Mouse (Mus musculus) forebrain, embryonic 11.5 days (tissue): ENCODE results near the gene Tfr2. TPM values are rescaled to one million over a fixed set of nuclear protein-coding genes. Genes with fewer than 3 reads are reported as not detected.
"Not testable (repeated sequence)": the region's sequence is repeated elsewhere in the genome, so short reads cannot be mapped to it uniquely, and the experiment has no call there.

Experiments
- ATAC-seq: fragments of 200-750 bp; cut with Nextera tagmentation; replicated peaks from 2 replicates; pipeline ENCODE4 v1.8.0; 2017; ENCODE audit warnings: moderate TSS enrichment; ENCODE audit not compliant: low FRiP score
- DNase-seq: peaks from one replicate; pipeline ENCODE4 v3.0.0-alpha.2; 2017; ENCODE audit warnings: low spot score
- H3K27ac ChIP-seq: fragments of 300-500 bp; sonication (generic); 2 replicates; pipeline ENCODE4 v1.5.1; 2014; ENCODE audit warnings: low read depth, low read length
- H3K27me3 ChIP-seq: fragments of 300-500 bp; sonication (generic); 2 replicates; pipeline ENCODE4 v1.6.1; 2014; ENCODE audit warnings: mild to moderate bottlenecking, low read length, mixed read lengths; ENCODE audit not compliant: control insufficient read depth, insufficient read depth
- H3K36me3 ChIP-seq: fragments of 300-500 bp; sonication (generic); 2 replicates; pipeline ENCODE4 v1.6.1; 2014; ENCODE audit warnings: mild to moderate bottlenecking, low read length, moderate library complexity, mixed read lengths; ENCODE audit not compliant: control insufficient read depth, insufficient read depth
- H3K4me1 ChIP-seq: fragments of 300-500 bp; sonication (generic); replicated peaks from 2 replicates; pipeline ENCODE4 v1.6.1; 2014; ENCODE audit warnings: low read length, mixed read lengths; ENCODE audit not compliant: control insufficient read depth, insufficient read depth
- H3K4me2 ChIP-seq: fragments of 300-500 bp; sonication (generic); 2 replicates; pipeline ENCODE4 v1.6.1; 2014; ENCODE audit warnings: low read depth, mild to moderate bottlenecking, low read length, moderate library complexity, mixed read lengths; ENCODE audit not compliant: severe bottlenecking
- H3K4me3 ChIP-seq: fragments of 300-500 bp; sonication (generic); 2 replicates; pipeline ENCODE4 v1.5.1; 2014; ENCODE audit warnings: low read depth, low read length
- H3K9ac ChIP-seq: fragments of 300-500 bp; sonication (generic); 2 replicates; pipeline ENCODE4 v1.6.1; 2014; ENCODE audit warnings: low read length
- H3K9me3 ChIP-seq: fragments of 300-500 bp; sonication (generic); 2 replicates; pipeline ENCODE4 v1.6.1; 2016; ENCODE audit warnings: low read length, mixed read lengths; ENCODE audit not compliant: control insufficient read depth
- WGBS: fragments of 180-500 bp; shearing (Covaris S2); extraction: QIAGEN DNeasy Blood & Tissue Kit; methylation state at CpG from one replicate; pipeline ENCODE4 v1.1.7; 2014; 5-methylcytosine and 5-hydroxymethylcytosine counted together
- polyA plus RNA-seq: library from polyadenylated mRNA; unstranded; fragments of >200 nt; fragmentation: Nextera tagmentation; extraction: Ambion mirVana; gene quantifications from 2 replicates; pipeline ENCODE4 v1.2.1, GENCODE M21; 2014

The Tfr2 gene
- polyA plus RNA-seq, 1 experiment from 2014 or later = 1.2 TPM

DNA sequence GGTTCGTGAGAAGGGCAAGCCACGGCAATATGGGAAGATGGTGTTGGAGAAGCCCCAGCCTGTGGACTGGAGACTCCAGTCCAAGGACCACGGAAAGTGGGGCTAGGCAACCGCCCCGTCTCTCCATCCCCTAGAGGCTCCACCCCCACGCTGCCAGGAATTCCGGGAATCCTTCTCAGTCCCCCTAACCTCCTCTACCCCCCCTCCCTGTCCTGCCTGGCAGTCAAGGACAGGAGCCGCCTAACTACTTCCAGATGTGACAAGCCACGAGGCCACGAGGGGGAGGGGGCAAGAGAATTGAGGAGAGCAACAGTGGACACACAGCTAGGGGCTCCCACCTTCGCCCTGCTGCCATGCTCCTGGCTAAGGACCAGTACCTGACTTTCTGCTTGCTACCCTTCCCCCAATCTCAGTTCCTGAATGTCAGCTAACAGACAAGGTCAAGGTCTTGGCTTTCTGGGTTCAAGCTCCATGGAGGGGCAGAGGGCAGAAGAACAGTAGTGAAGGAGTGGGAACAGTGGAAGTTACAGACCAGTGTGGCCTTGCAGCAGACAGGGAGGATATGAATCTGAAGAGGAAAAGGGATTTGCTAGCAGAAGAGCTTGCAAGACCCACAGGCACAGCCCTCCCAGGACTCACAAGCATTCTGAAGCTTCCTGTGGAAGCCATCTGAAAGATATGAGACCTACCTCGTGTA lies 41.1 kb downstream of the Tfr2 start:
- 16% methylated on average over 11 of the region's 12 CpGs for WGBS
- peak overlapping the region; percentile 37 for H3K27ac ChIP-seq
- no peak for ATAC-seq
- H3K4me1 ChIP-seq = peaks cover 8% of the 10 kb centered on the region
- H3K4me3 ChIP-seq = no peak overlapping the region
- H3K27me3 ChIP-seq = peaks cover 2% of the 10 kb centered on the region; the same call in 1 of the 2 replicates
- H3K4me2 ChIP-seq = peak overlapping the region; percentile 27; the same call in 1 of the 2 replicates
- no peaks in the 10 kb centered on the region for H3K36me3 ChIP-seq
- peak; percentile 80 for DNase-seq
- no peaks in the 10 kb centered on the region for H3K9me3 ChIP-seq
- H3K9ac ChIP-seq = no peak overlapping the region; the same call in 1 of the 2 replicates

DNA sequence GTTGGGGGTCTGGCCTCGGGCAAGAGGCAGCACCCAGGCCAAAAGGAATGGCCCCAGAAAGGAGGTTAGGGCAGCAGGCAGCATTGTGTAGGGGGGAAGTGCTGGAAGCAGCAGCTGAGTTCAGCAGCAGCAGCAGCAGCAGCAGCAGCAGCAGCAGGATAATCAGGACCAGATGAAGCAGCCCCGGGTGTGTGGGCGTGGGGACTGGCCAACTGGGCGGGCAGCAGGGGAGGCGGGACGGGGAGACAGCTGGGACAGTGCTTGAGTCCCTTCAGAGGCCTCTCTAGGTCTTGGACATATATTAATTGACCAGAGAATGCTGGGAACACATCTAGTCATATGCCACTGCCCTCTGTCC lies 41.6 kb downstream of the Tfr2 start:
- H3K36me3 ChIP-seq = no peaks in the 10 kb centered on the region
- DNase-seq (peak; percentile 71), ATAC-seq (no peak)
- no peak overlapping the region for H3K4me2 ChIP-seq
- no peak overlapping the region for H3K4me3 ChIP-seq
- H3K4me1 ChIP-seq = peaks cover 8% of the 10 kb centered on the region
- H3K9ac ChIP-seq = no peak overlapping the region
- H3K9me3 ChIP-seq = no peaks in the 10 kb centered on the region
- 31% methylated on average over 6 of the region's 6 CpGs for WGBS
- H3K27ac ChIP-seq = peak overlapping the region; percentile 37
- H3K27me3 ChIP-seq = peaks cover 2% of the 10 kb centered on the region; the same call in 1 of the 2 replicates

DNA sequence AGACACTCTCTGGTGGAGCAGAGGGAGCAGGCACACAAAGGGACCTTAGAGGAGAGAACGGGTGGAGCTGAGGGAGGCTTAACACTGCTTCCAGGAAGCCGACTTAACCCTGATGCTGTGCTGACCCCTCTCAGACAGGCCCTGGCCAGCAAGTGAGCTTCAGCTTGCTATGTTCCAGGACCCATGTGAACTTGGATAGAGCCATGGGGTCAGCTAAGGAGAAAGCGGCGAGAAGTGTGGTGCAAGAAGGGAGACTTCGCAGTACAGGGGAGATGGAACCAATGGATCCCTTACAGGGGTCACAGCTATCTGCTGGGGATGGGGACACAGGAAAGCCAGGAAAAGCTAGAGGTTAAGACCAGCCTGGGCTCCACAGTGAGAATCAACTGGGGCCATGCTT lies 43.4 kb downstream of the Tfr2 start:
- DNase-seq = no peak
- peaks cover 2% of the 10 kb centered on the region; the same call in 1 of the 2 replicates for H3K27me3 ChIP-seq
- H3K4me1 ChIP-seq = peaks cover 7% of the 10 kb centered on the region
- H3K9ac ChIP-seq = no peak overlapping the region
- H3K4me2 ChIP-seq = no peak overlapping the region
- 72% methylated on average over 5 of the region's 5 CpGs for whole genome bisulfite sequencing
- H3K27ac ChIP-seq = no peak overlapping the region
- no peaks in the 10 kb centered on the region for H3K9me3 ChIP-seq
- H3K4me3 ChIP-seq = no peak overlapping the region
- no peaks in the 10 kb centered on the region for H3K36me3 ChIP-seq
- no peak for ATAC-seq

DNA sequence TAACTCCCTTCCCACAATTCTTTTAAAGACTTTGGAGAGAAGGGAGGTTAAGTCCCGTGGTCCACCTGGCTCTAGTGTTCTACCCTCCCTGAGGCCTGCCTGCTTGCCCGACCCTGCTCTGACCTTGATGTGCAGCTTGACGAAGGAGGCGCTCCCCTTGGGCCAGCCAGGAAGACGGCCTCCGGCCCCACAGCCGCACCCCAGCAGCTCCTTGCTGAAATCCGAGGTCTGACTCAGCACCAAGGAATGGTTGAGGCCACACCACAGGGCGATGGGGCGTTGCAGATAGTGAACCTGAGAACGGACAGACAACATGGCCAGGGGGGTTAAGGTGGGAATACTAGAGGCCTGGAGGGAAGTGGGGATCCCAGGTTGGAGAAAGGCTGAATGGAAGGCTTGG lies 43.9 kb downstream of the Tfr2 start, which contains the start of gene Pcolce:
TSS of gene Pcolce (minus strand) at position 235 of the 400 bp plus-strand sequence.
- no peak for DNase-seq
- ATAC-seq = no peak
- no peak within 1 kb of the TSS for H3K27ac ChIP-seq
- no peak within 1 kb of the TSS for H3K4me3 ChIP-seq
- peaks cover 2% of the 10 kb centered on the region; the same call in 1 of the 2 replicates for H3K4me1 ChIP-seq
- H3K9me3 ChIP-seq = no peaks in the 10 kb centered on the region
- peaks cover 2% of the 10 kb centered on the region; the same call in 1 of the 2 replicates for H3K27me3 ChIP-seq
- no peak within 1 kb of the TSS for H3K4me2 ChIP-seq
- 68% methylated on average over 11 of the region's 11 CpGs for WGBS
- H3K36me3 ChIP-seq = no peaks in the 10 kb centered on the region
- H3K9ac ChIP-seq = no peak within 1 kb of the TSS

DNA sequence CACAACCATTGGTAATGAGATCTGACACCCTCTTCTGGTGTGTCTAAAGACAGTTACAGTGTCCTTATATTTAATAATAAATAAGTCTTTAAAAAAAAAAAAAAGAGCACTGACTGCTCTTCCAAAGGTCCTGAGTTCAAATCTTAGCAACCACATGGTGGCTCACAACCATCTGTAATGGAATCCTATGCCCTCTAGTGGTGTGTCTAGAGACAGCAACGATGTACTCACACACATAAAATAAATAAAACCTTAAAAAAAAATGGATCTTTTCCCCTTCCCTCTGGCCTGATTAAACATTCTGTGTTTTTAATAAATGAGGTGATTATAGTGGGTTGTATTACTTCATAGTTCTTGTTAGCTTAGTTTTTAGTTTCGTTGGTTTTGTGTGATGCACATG lies 45.3 kb downstream of the Tfr2 start:
- H3K4me2 ChIP-seq, ATAC-seq, H3K9ac ChIP-seq, H3K9me3 ChIP-seq, H3K27ac ChIP-seq, H3K27me3 ChIP-seq, H3K4me3 ChIP-seq, H3K36me3 ChIP-seq, DNase-seq, H3K4me1 ChIP-seq: not testable (repeated sequence)
- WGBS = 92% methylated on average over 2 of the region's 2 CpGs

DNA sequence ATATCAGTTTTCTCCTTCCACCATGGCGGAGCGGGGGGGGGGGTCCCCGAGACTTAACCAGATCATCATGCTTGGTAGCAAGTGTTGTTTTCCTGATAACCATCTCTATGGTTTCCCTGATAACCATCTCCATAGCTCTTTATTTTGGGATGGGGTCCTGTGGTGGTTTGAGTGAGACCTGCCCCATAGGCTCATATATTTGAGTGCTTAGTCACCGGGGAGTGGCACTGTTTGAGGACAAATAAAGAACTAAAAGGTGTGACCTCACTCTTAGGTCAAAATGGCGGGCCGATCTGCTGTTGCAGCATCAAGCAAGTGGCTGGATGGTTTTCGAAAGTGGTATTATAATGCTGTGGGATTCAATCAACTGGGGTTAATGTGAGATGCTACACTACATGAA lies 45.7 kb downstream of the Tfr2 start:
- H3K36me3 ChIP-seq = no peaks in the 10 kb centered on the region
- 85% methylated on average over 7 of the region's 7 CpGs for WGBS
- H3K4me2 ChIP-seq = no peak overlapping the region
- H3K27ac ChIP-seq = no peak overlapping the region
- peaks cover 2% of the 10 kb centered on the region; the same call in 1 of the 2 replicates for H3K4me1 ChIP-seq
- H3K4me3 ChIP-seq = no peak overlapping the region
- H3K9me3 ChIP-seq = no peaks in the 10 kb centered on the region
- H3K9ac ChIP-seq = no peak overlapping the region
- H3K27me3 ChIP-seq = no peaks in the 10 kb centered on the region
- DNase-seq (no peak), ATAC-seq (no peak)

DNA sequence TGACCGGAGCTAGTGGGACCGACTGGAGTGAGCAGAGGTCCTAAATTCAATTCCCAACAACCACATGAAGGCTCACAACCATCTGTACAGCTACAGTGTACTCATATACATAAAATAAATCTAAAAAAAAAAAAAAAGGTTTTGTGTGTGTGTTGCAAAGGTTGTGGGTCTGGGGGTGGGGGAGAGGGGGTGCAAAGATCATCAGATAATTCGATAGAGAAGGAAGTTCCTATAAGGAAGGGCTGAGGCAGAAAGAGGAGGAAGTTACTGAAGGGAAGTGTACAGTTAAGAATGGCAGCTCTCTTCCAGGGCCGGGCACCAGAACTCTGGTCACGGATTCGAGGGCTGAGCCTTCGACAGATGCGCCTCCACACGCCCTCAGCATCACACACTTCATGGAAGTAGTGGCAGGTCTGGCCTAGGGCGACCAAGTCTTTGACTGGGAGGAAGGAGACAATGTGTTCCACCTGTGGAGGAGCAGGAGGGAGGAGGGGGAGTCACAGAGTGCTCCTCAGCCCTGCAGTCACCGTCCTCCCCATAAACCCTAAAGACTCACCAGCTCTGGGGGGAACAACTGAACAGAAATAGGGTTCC lies 54.4 kb downstream of the Tfr2 start:
- Histone ChIP-seq H3K27me3 (no peaks in the 10 kb centered on the region), H3K9me3 (no peaks in the 10 kb centered on the region), H3K9ac (no peak overlapping the region), H3K4me1 (no peaks in the 10 kb centered on the region; the same call in 1 of the 2 replicates), H3K27ac (no peak overlapping the region), H3K36me3 (no peaks in the 10 kb centered on the region), H3K4me2 (no peak overlapping the region), H3K4me3 (no peak overlapping the region)
- no peak for ATAC-seq
- 86% methylated on average over 11 of the region's 11 CpGs for WGBS
- DNase-seq = no peak

DNA sequence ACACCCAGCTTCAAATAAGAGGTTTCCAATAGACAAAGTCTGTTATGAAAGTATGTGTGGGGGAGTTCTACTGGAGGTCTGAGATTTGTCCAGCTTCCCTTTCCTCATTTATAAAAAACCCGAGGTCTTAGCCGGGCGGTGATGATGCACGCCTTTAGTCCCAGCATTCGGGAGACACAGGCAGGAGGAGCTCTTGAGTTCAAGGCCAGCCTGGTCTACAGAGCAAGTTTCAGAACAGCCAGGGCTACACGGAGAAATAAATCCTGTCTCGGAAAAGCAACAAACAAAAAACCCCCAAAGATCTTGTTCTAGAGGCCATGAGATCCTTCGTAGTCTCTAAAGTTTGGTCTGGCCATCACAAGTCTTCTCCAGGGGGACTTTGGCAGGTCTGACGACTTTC lies 58.4 kb downstream of the Tfr2 start:
- Histone ChIP-seq H3K9me3 (no peaks in the 10 kb centered on the region), H3K36me3 (no peaks in the 10 kb centered on the region), H3K27me3 (no peaks in the 10 kb centered on the region), H3K4me3 (peak overlapping the region; percentile 82), H3K27ac (peak overlapping the region; percentile 68), H3K4me2 (peak overlapping the region; percentile 78), H3K9ac (peak overlapping the region; percentile 72), H3K4me1 (peaks cover 14% of the 10 kb centered on the region)
- 3% methylated on average over 9 of the region's 9 CpGs for WGBS
- DNase-seq (no peak), ATAC-seq (no peak)
